Mouse (Mus musculus) limb, embryonic 14.5 days (tissue): ENCODE measurements at regions not wholly inside any gene's neighbourhood (a gene's known extent, or its start where the extent isn't known, plus 50 kb on each side); places are given as distances from the start of the nearest gene placed in this dataset.

Experiments
- ATAC-seq: fragments of 200-750 bp; cut with Nextera tagmentation; 2 replicates; pipeline ENCODE4 v1.8.0; 2017; ENCODE audit warnings: low read depth, moderate number of reproducible peaks, moderate TSS enrichment; ENCODE audit not compliant: low FRiP score
- DNase-seq: peaks from one replicate; pipeline ENCODE4 v3.0.0-alpha.2; 2015; ENCODE audit warnings: low spot score
- H3K27ac ChIP-seq: fragments of 300-500 bp; sonication (generic); replicated peaks from 2 replicates; pipeline ENCODE4 v1.5.1; 2014; ENCODE audit warnings: low read depth, mild to moderate bottlenecking, low read length, moderate library complexity, mixed read lengths
- H3K27me3 ChIP-seq: fragments of 300-500 bp; sonication (generic); 2 replicates; pipeline ENCODE4 v1.6.1; 2014; ENCODE audit warnings: low read length, mixed read lengths; ENCODE audit not compliant: control insufficient read depth, insufficient read depth
- H3K36me3 ChIP-seq: fragments of 300-500 bp; sonication (generic); 2 replicates; pipeline ENCODE4 v1.6.1; 2014; ENCODE audit warnings: mild to moderate bottlenecking, low read length, moderate library complexity, mixed read lengths; ENCODE audit not compliant: control insufficient read depth, insufficient read depth
- H3K4me1 ChIP-seq: fragments of 300-500 bp; sonication (generic); 2 replicates; pipeline ENCODE4 v1.6.1; 2014; ENCODE audit warnings: antibody characterized with exemption, low read length, mixed read lengths; ENCODE audit not compliant: control insufficient read depth, insufficient read depth
- H3K4me2 ChIP-seq: fragments of 300-500 bp; sonication (generic); replicated peaks from 2 replicates; pipeline ENCODE4 v1.6.1; 2014; ENCODE audit warnings: low read depth, mild to moderate bottlenecking, low read length, moderate library complexity; ENCODE audit not compliant: severe bottlenecking
- H3K4me3 ChIP-seq: fragments of 300-500 bp; sonication (generic); replicated peaks from 2 replicates; pipeline ENCODE4 v1.5.1; 2014; ENCODE audit warnings: low read length
- H3K9ac ChIP-seq: fragments of 300-500 bp; sonication (generic); 2 replicates; pipeline ENCODE4 v1.6.1; 2014; ENCODE audit warnings: mild to moderate bottlenecking, low read depth, low read length, moderate library complexity; ENCODE audit not compliant: severe bottlenecking
- H3K9me3 ChIP-seq: fragments of 300-500 bp; sonication (generic); 2 replicates; pipeline ENCODE4 v1.6.1; 2016; ENCODE audit warnings: low read length; ENCODE audit not compliant: control insufficient read depth
- POLR2A ChIP-seq: fragments of 200-500 bp; IDR thresholded peaks from 2 replicates; pipeline ENCODE4 v1.8.0; 2012; ENCODE audit warnings: inconsistent platforms, mild to moderate bottlenecking, moderate library complexity, borderline replicate concordance; ENCODE audit not compliant: insufficient read depth, insufficient read length; ENCODE audit errors: extremely low read depth
- WGBS: fragments of 180-500 bp; shearing (Covaris S2); extraction: QIAGEN DNeasy Blood & Tissue Kit; methylation state at CpG from one replicate; pipeline ENCODE4 v1.1.7; 2014; 5-methylcytosine and 5-hydroxymethylcytosine counted together

- ATAC-seq, result no peak
- Histone ChIP-seq H3K9ac (no peak overlapping the region), H3K9me3 (no peaks in the 10 kb centered on the region), H3K36me3 (no peaks in the 10 kb centered on the region), H3K27me3 (no peaks in the 10 kb centered on the region), H3K4me2 (no peak overlapping the region), H3K4me1 (peaks cover 5% of the 10 kb centered on the region; the same call in 1 of the 2 replicates), H3K27ac (no peak overlapping the region), H3K4me3 (no peak overlapping the region)
- TF ChIP-seq POLR2A, result no peak
- DNase-seq, result no peak
- 90% methylated on average over 1 of the region's 1 CpGs for WGBS
Observed at GRCm38 (mm10) chr16:44656181-44656580, 67.9 kb upstream of the Nepro start.

- ATAC-seq (no peak), DNase-seq (no peak)
- H3K9ac ChIP-seq, result no peak overlapping the region
- no peaks in the 10 kb centered on the region for H3K27me3 ChIP-seq
- no peaks in the 10 kb centered on the region for H3K9me3 ChIP-seq
- no peaks in the 10 kb centered on the region for H3K36me3 ChIP-seq
- H3K4me1 ChIP-seq, result 0 out of 2 replicates have a peak, but pooled peaks cover 5% of the 10 kb centered on the region
- no peak for TF ChIP-seq POLR2A
- no peak overlapping the region for H3K4me2 ChIP-seq
- 69% methylated on average over 3 of the region's 3 CpGs for WGBS
- H3K4me3 ChIP-seq, result no peak overlapping the region
- no peak overlapping the region for H3K27ac ChIP-seq
Observed at GRCm38 (mm10) chr16:44655306-44655705, 68.8 kb upstream of the Nepro start.

- WGBS, result 46% methylated on average over 2 of the region's 2 CpGs
- Histone ChIP-seq H3K27me3 (no peaks in the 10 kb centered on the region), H3K4me2 (no peak overlapping the region), H3K36me3 (no peaks in the 10 kb centered on the region), H3K9me3 (no peaks in the 10 kb centered on the region), H3K4me3 (no peak overlapping the region), H3K9ac (no peak overlapping the region), H3K4me1 (peaks cover 13% of the 10 kb centered on the region), H3K27ac (no peak overlapping the region)
- ATAC-seq, result no peak; the same call in 1 of the 2 replicates
- no peak for DNase-seq
- TF ChIP-seq POLR2A, result no peak
Observed at GRCm38 (mm10) chr16:44648547-44649223, 75.4 kb upstream of the Nepro start.

GRCm38 (mm10) chr16:44643992-44644391 is 80.1 kb upstream of the Nepro start:
- DNase-seq (peak; percentile 88), ATAC-seq (peak; percentile 60; the same call in 1 of the 2 replicates)
- peaks cover 14% of the 10 kb centered on the region for H3K4me1 ChIP-seq
- H3K36me3 ChIP-seq, result no peaks in the 10 kb centered on the region
- no peak overlapping the region for H3K9ac ChIP-seq
- peak overlapping the region; percentile 71 for H3K27ac ChIP-seq
- TF ChIP-seq POLR2A, result no peak
- WGBS, result 13% methylated on average over 4 of the region's 4 CpGs
- no peaks in the 10 kb centered on the region for H3K9me3 ChIP-seq
- no peak overlapping the region for H3K4me2 ChIP-seq
- no peak overlapping the region for H3K4me3 ChIP-seq
- no peaks in the 10 kb centered on the region for H3K27me3 ChIP-seq

- Histone ChIP-seq H3K27me3 (no peaks in the 10 kb centered on the region), H3K4me2 (no peak overlapping the region), H3K4me3 (no peak overlapping the region), H3K4me1 (peaks cover 29% of the 10 kb centered on the region), H3K36me3 (no peaks in the 10 kb centered on the region), H3K27ac (no peak overlapping the region), H3K9ac (no peak overlapping the region), H3K9me3 (no peaks in the 10 kb centered on the region)
- ATAC-seq, result no peak
- no peak for TF ChIP-seq POLR2A
- DNase-seq, result no peak
- WGBS, result 52% methylated on average over 3 of the region's 3 CpGs
Observed at GRCm38 (mm10) chr16:44637100-44637499, 78.4 kb upstream of the Boc start.
